Mouse (Mus musculus): ENCODE data around the gene Nol12. TPM values are rescaled to one million over a fixed set of nuclear protein-coding genes. Genes with fewer than 3 reads are reported as not detected.

Nol12 gene
- polyA plus RNA-seq (2012; rRNA removed): 45.7 and 50.1 TPM in 2 replicates

- peak; percentile 97 for DNase-seq (ENCODE audit: low read depth)
- TF ChIP-seq POLR2A (IDR thresholded peaks at IDR 0.05; ENCODE audit: borderline replicate concordance, extremely low read depth, insufficient read depth, insufficient read length, poor library complexity, severe bottlenecking): peak; percentile 43; the same call in 1 of the 2 replicates
- TF ChIP-seq CTCF (IDR thresholded peaks at IDR 0.05; ENCODE audit: borderline replicate concordance, extremely low read depth, insufficient read depth, insufficient read length): peak; percentile 36; the same call in 1 of the 2 replicates
Measured at GRCm38 (mm10) chr15:78934784-78935320, at the start of gene Nol12. Gene Nol12, plus strand, starts transcription at chr15:78934933.

- TF ChIP-seq CTCF (IDR thresholded peaks at IDR 0.05; ENCODE audit: borderline replicate concordance, extremely low read depth, insufficient read depth, insufficient read length) (no peak), POLR2A (IDR thresholded peaks at IDR 0.05; ENCODE audit: borderline replicate concordance, extremely low read depth, insufficient read depth, insufficient read length, poor library complexity, severe bottlenecking) (no peak)
- no peak for DNase-seq (ENCODE audit: low read depth)
Measured at GRCm38 (mm10) chr15:78889401-78889853, 45.3 kb upstream of the Nol12 start.

GRCm38 (mm10) chr15:78892440-78892839, 42.3 kb upstream of the Nol12 start:
- TF ChIP-seq POLR2A (IDR thresholded peaks at IDR 0.05; ENCODE audit: borderline replicate concordance, extremely low read depth, insufficient read depth, insufficient read length, poor library complexity, severe bottlenecking): no peak
- no peak for TF ChIP-seq CTCF (IDR thresholded peaks at IDR 0.05; ENCODE audit: borderline replicate concordance, extremely low read depth, insufficient read depth, insufficient read length)
- no peak for DNase-seq (ENCODE audit: low read depth)

- DNase-seq (ENCODE audit: low read depth): no peak
- TF ChIP-seq CTCF (IDR thresholded peaks at IDR 0.05; ENCODE audit: borderline replicate concordance, extremely low read depth, insufficient read depth, insufficient read length) (no peak), POLR2A (IDR thresholded peaks at IDR 0.05; ENCODE audit: borderline replicate concordance, extremely low read depth, insufficient read depth, insufficient read length, poor library complexity, severe bottlenecking) (no peak)
Measured at GRCm38 (mm10) chr15:78894726-78895125, 40.0 kb upstream of the Nol12 start.

- DNase-seq (ENCODE audit: low read depth): no peak
- no peak for TF ChIP-seq CTCF (IDR thresholded peaks at IDR 0.05; ENCODE audit: borderline replicate concordance, extremely low read depth, insufficient read depth, insufficient read length)
Measured at GRCm38 (mm10) chr15:78895741-78896140, 39.0 kb upstream of the Nol12 start.

- TF ChIP-seq CTCF (IDR thresholded peaks at IDR 0.05; ENCODE audit: borderline replicate concordance, extremely low read depth, insufficient read depth, insufficient read length) (no peak), POLR2A (IDR thresholded peaks at IDR 0.05; ENCODE audit: borderline replicate concordance, extremely low read depth, insufficient read depth, insufficient read length, poor library complexity, severe bottlenecking) (no peak)
Measured at GRCm38 (mm10) chr15:78896149-78896548, 38.6 kb upstream of the Nol12 start.

GRCm38 (mm10) chr15:78897488-78897887, 37.2 kb upstream of the Nol12 start:
- TF ChIP-seq CTCF (IDR thresholded peaks at IDR 0.05; ENCODE audit: borderline replicate concordance, extremely low read depth, insufficient read depth, insufficient read length) (no peak), POLR2A (IDR thresholded peaks at IDR 0.05; ENCODE audit: borderline replicate concordance, extremely low read depth, insufficient read depth, insufficient read length, poor library complexity, severe bottlenecking) (no peak)
- no peak for DNase-seq (ENCODE audit: low read depth)

More at GRCm38 (mm10) chr15:78896149-78896548, 38.6 kb upstream of the Nol12 start:
- DNase-seq (ENCODE audit: low read depth): no peak

GRCm38 (mm10) chr15:78898507-78899001, 36.2 kb upstream of the Nol12 start:
- no peak for DNase-seq (ENCODE audit: low read depth)
- TF ChIP-seq CTCF (IDR thresholded peaks at IDR 0.05; ENCODE audit: borderline replicate concordance, extremely low read depth, insufficient read depth, insufficient read length): no peak
- no peak for TF ChIP-seq POLR2A (IDR thresholded peaks at IDR 0.05; ENCODE audit: borderline replicate concordance, extremely low read depth, insufficient read depth, insufficient read length, poor library complexity, severe bottlenecking)

- TF ChIP-seq POLR2A (IDR thresholded peaks at IDR 0.05; ENCODE audit: borderline replicate concordance, extremely low read depth, insufficient read depth, insufficient read length, poor library complexity, severe bottlenecking) (no peak), CTCF (IDR thresholded peaks at IDR 0.05; ENCODE audit: borderline replicate concordance, extremely low read depth, insufficient read depth, insufficient read length) (no peak)
- no peak for DNase-seq (ENCODE audit: low read depth)
Measured at GRCm38 (mm10) chr15:78899409-78899739, 35.4 kb upstream of the Nol12 start, which contains the start of gene Gm49510. Gene Gm49510, plus strand, starts transcription at chr15:78899667.

GRCm38 (mm10) chr15:78899740-78900584, 34.8 kb upstream of the Nol12 start, which contains the start of gene Sh3bp1:
Gene Sh3bp1, plus strand, starts transcription at chr15:78899768.
- TF ChIP-seq CTCF (IDR thresholded peaks at IDR 0.05; ENCODE audit: borderline replicate concordance, extremely low read depth, insufficient read depth, insufficient read length): no peak
- TF ChIP-seq POLR2A (IDR thresholded peaks at IDR 0.05; ENCODE audit: borderline replicate concordance, extremely low read depth, insufficient read depth, insufficient read length, poor library complexity, severe bottlenecking): 0 out of 2 replicates have a peak, but pooled peaks have one; percentile 5
- peak; percentile 64 for DNase-seq (ENCODE audit: low read depth)

- no peak for TF ChIP-seq POLR2A (IDR thresholded peaks at IDR 0.05; ENCODE audit: borderline replicate concordance, extremely low read depth, insufficient read depth, insufficient read length, poor library complexity, severe bottlenecking)
- no peak for TF ChIP-seq CTCF (IDR thresholded peaks at IDR 0.05; ENCODE audit: borderline replicate concordance, extremely low read depth, insufficient read depth, insufficient read length)
- DNase-seq (ENCODE audit: low read depth): no peak
Measured at GRCm38 (mm10) chr15:78900585-78901421, 33.9 kb upstream of the Nol12 start.
